Mouse (Mus musculus): ENCODE results near the gene Gm28048. TPM values are rescaled to one million over a fixed set of nuclear protein-coding genes. Genes with fewer than 3 reads are reported as not detected.

Gene Gm28048
- total RNA-seq, 2 experiments from 2014 or later, result 11.3 to 16.0 TPM

GRCm38 (mm10) chr11:22792149-22792548 lies 189.7 kb downstream of the Gm28048 start:
- intact Hi-C loops (cut with DNase I), result loop anchor here (2.0 kb wide), 1 partner anchor 17 kb away; no protein-coding TSS in a partner anchor
- DNase-seq (ENCODE audit: low spot score in 2 of 2), result no peak

GRCm38 (mm10) chr11:22791726-22792125 lies 190.2 kb downstream of the Gm28048 start:
- no peak for DNase-seq (ENCODE audit: low spot score in 2 of 2)
- intact Hi-C loops (cut with DNase I), result loop anchor here (2.0 kb wide), 1 partner anchor 17 kb away; no protein-coding TSS in a partner anchor

- intact Hi-C loops (cut with DNase I), result no loop called here
Observed at GRCm38 (mm10) chr11:22787833-22788232, 194.1 kb downstream of the Gm28048 start.

More at GRCm38 (mm10) chr11:22787833-22788232, 194.1 kb downstream of the Gm28048 start:
- DNase-seq (ENCODE audit: low spot score in 2 of 2), result no peak

Other genes with a start within 250 kb of the Gm28048 start
- gene B3gnt2, start 121.1 kb downstream of the Gm28048 start, total RNA-seq (2021), result 10 to 100 TPM; 14.0 to 15.2 TPM
- gene Zrsr1, start 10.1 kb downstream of the Gm28048 start, total RNA-seq (2021), result 10 to 100 TPM; 59.0 to 60.9 TPM
- 10 to 100 TPM; 40.3 to 47.2 TPM for gene Commd1, start 292 bp upstream of the Gm28048 start, total RNA-seq (2021)
- gene Cct4, start 8.4 kb upstream of the Gm28048 start, total RNA-seq (2021), result 100 to 1,000 TPM; 101 to 109 TPM
- 1 to 10 TPM; 2.5 to 4.9 TPM for gene Fam161a, start 25.4 kb upstream of the Gm28048 start, total RNA-seq (2021)

All from left cerebral cortex, postnatal 25 days (tissue).